Mouse (Mus musculus) MEL (cell line): ENCODE measurements around the gene Aip. TPM values are rescaled to one million over a fixed set of nuclear protein-coding genes. Genes with fewer than 3 reads are reported as not detected.
"Not testable (repeated sequence)": the region's sequence is repeated elsewhere in the genome, so short reads cannot be mapped to it uniquely, and the experiment has no call there.

ENCODE experiments used
- DNase-seq: peaks from one replicate; pipeline ENCODE4 v3.0.0; 2011; ENCODE audit warnings: low read depth, low spot score
- H3K27ac ChIP-seq: 2 replicates; pipeline ENCODE4 v1.5.1; 2012; ENCODE audit warnings: low read depth, mild to moderate bottlenecking, control low read depth, low read length, moderate library complexity; ENCODE audit not compliant: control insufficient read depth
- H3K27me3 ChIP-seq, 2 experiments: fragments of 150-350 bp in 1 of 2; sonication (generic) in 1 of 2; 2 replicates each; pipeline ENCODE4 v1.6.1; 2012; ENCODE audit warnings: low read length in 2 of 2, mild to moderate bottlenecking in 2 of 2, improper control_type of control experiment in 1 of 2, moderate library complexity in 1 of 2; ENCODE audit not compliant: insufficient read depth in 2 of 2, control insufficient read depth in 1 of 2
- H3K36me3 ChIP-seq, 2 experiments: 2 replicates each; pipeline ENCODE4 v1.6.1; 2012 to 2014; ENCODE audit warnings: low read length in 2 of 2, improper control_type of control experiment in 1 of 2, inconsistent platforms in 1 of 2, mild to moderate bottlenecking in 1 of 2; ENCODE audit not compliant: insufficient read depth in 2 of 2, control insufficient read depth in 1 of 2
- H3K4me1 ChIP-seq, 2 experiments: fragments of 150-350 bp in 1 of 2; sonication (generic) in 1 of 2; 2 replicates each; pipeline ENCODE4 v1.6.1; 2012; ENCODE audit warnings: low read length in 2 of 2, improper control_type of control experiment in 1 of 2, mild to moderate bottlenecking in 1 of 2; ENCODE audit not compliant: insufficient read depth in 2 of 2, control insufficient read depth in 1 of 2
- H3K4me3 ChIP-seq, 2 experiments: fragments of 150-350 bp in 1 of 2; sonication (generic) in 1 of 2; 2 replicates each; pipeline ENCODE4 v1.5.1; 2012; ENCODE audit warnings: low read depth in 2 of 2, low read length in 2 of 2, mild to moderate bottlenecking in 2 of 2, moderate library complexity in 2 of 2, control low read depth in 1 of 2, improper control_type of control experiment in 1 of 2; ENCODE audit not compliant: control insufficient read depth in 1 of 2, insufficient read depth in 1 of 2
- H3K79me2 ChIP-seq: 2 replicates; pipeline ENCODE4 v1.6.1; 2012; ENCODE audit warnings: mild to moderate bottlenecking, low read length, moderate library complexity; ENCODE audit not compliant: control insufficient read depth, poor library complexity, insufficient read depth
- H3K9ac ChIP-seq: 2 replicates; pipeline ENCODE4 v1.6.1; 2012; ENCODE audit warnings: low read depth, mild to moderate bottlenecking, control low read depth, low read length, moderate library complexity; ENCODE audit not compliant: control insufficient read depth, poor library complexity, severe bottlenecking
- H3K9me3 ChIP-seq: fragments of 150-350 bp; sonication (generic); replicated peaks from 2 replicates; pipeline ENCODE4 v1.6.1; 2012; ENCODE audit warnings: mild to moderate bottlenecking, low read length, improper control_type of control experiment, moderate library complexity; ENCODE audit not compliant: insufficient read depth
- BHLHE40 ChIP-seq: IDR thresholded peaks from 2 replicates; pipeline ENCODE4 v1.6.1; 2012; ENCODE audit warnings: low read depth, mild to moderate bottlenecking, inconsistent platforms, low read length, improper control_type of control experiment, borderline replicate concordance
- E2F4 ChIP-seq: IDR thresholded peaks from 2 replicates; pipeline ENCODE4 v1.6.1; 2011; ENCODE audit warnings: low read depth, low read length, improper control_type of control experiment, borderline replicate concordance
- EP300 ChIP-seq, 2 experiments: IDR thresholded peaks; 2 replicates each; pipeline ENCODE4 v1.6.1; 2011; ENCODE audit warnings: improper control_type of control experiment in 2 of 2, low read length in 2 of 2, low read depth in 1 of 2, mild to moderate bottlenecking in 1 of 2
- KAT2A ChIP-seq: conservative IDR thresholded peaks from 2 replicates; pipeline ENCODE4 v1.6.1; 2012; ENCODE audit warnings: low read depth, low read length, improper control_type of control experiment, inconsistent platforms
- MAX ChIP-seq: IDR thresholded peaks from 2 replicates; pipeline ENCODE4 v1.6.1; 2011; ENCODE audit warnings: low read length, improper control_type of control experiment
- MAZ ChIP-seq: IDR thresholded peaks from 2 replicates; pipeline ENCODE4 v1.6.1; 2012; ENCODE audit warnings: low read depth, mild to moderate bottlenecking, inconsistent platforms, low read length, improper control_type of control experiment
- MXI1 ChIP-seq: IDR thresholded peaks from 2 replicates; pipeline ENCODE4 v1.6.1; 2011; ENCODE audit warnings: mild to moderate bottlenecking, low read depth, low read length, improper control_type of control experiment
- MYC ChIP-seq: IDR thresholded peaks from 2 replicates; pipeline ENCODE4 v1.6.1; 2011; ENCODE audit warnings: low read depth, mild to moderate bottlenecking, low read length, improper control_type of control experiment, moderate library complexity
- POLR2AphosphoS2 ChIP-seq: IDR thresholded peaks from 2 replicates; pipeline ENCODE4 v1.6.1; 2011; ENCODE audit warnings: low read length, improper control_type of control experiment
- RCOR1 ChIP-seq: IDR thresholded peaks from 2 replicates; pipeline ENCODE4 v1.6.1; 2012; ENCODE audit warnings: low read depth, mild to moderate bottlenecking, inconsistent platforms, low read length, improper control_type of control experiment
- TAL1 ChIP-seq: IDR thresholded peaks from 2 replicates; pipeline ENCODE4 v1.6.1; 2012; ENCODE audit warnings: mild to moderate bottlenecking, inconsistent platforms, low read length, moderate library complexity, mixed read lengths
- USF1 ChIP-seq: IDR thresholded peaks from 2 replicates; pipeline ENCODE4 v1.6.1; 2014; ENCODE audit warnings: low read depth, mild to moderate bottlenecking, inconsistent platforms, low read length, improper control_type of control experiment, moderate library complexity
- USF2 ChIP-seq, 2 experiments: IDR thresholded peaks; 2 replicates each; pipeline ENCODE4 v1.6.1; 2011 to 2012; ENCODE audit warnings: improper control_type of control experiment in 2 of 2, low read length in 2 of 2, borderline replicate concordance in 1 of 2, inconsistent platforms in 1 of 2, low read depth in 1 of 2, mild to moderate bottlenecking in 1 of 2; ENCODE audit not compliant: insufficient read depth in 1 of 2
- ZKSCAN1 ChIP-seq: IDR thresholded peaks from 2 replicates; pipeline ENCODE4 v1.6.1; 2012; ENCODE audit warnings: low read depth, mild to moderate bottlenecking, inconsistent platforms, low read length, improper control_type of control experiment, moderate library complexity
- polyA plus RNA-seq, 2 experiments: library from polyadenylated mRNA; stranded (reverse) in 1 of 2; unstranded in 1 of 2; fragments of >175 nt in 1 of 2; fragments of >200 nt in 1 of 2; gene quantifications; 2 replicates each; pipeline versions ENCODE4 v1.2.1 to v1.2.4; 2012; ENCODE audit warnings: low replicate concordance in 2 of 2, low read depth in 1 of 2; ENCODE audit not compliant: insufficient read length in 2 of 2, insufficient read depth in 1 of 2, missing spikeins in 1 of 2
- total RNA-seq: library from RNA; depleted of rRNA; stranded (reverse); fragments of 300-350 nt; gene quantifications from 2 replicates; pipeline ENCODE4 v1.2.3, GENCODE M21; 2012; rRNA removed

Gene Aip
- total and polyA plus RNA-seq, 3 experiments, result 37.8 to 101 TPM; not detected in 1

DNA sequence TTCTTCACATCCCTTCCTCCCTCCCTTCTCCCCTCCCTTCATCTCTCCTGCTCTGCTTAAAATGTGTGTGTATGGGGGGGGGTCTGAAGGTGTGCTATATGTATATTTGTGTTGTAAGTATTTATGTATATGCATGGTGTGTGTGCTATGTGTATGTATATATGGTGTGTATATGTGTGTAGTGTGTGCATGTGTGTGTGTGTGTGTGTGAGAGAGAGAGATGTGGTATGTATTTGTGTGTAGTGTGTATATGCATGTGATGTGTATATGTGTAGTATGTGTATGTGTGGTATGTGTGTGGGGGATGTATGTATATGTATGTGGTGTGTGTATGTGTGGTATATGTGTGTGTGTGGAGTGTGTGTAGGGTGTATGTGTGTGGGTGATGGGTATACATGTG is 58.8 kb downstream of the Aip start:
- Histone ChIP-seq H3K4me1 (peaks cover 0 to 3% of the 10 kb centered on the region in 2 experiments; a peak in 1 of 4 replicates), H3K9me3 (no peaks in the 10 kb centered on the region), H3K9ac (no peak overlapping the region), H3K4me3 (no peak overlapping the region), H3K27ac (no peak overlapping the region), H3K27me3 (peaks cover 2% of the 10 kb centered on the region in 2 experiments; a peak in 3 of 4 replicates), H3K79me2 (no peaks in the 10 kb centered on the region), H3K36me3 (no peaks in the 10 kb centered on the region)
- TF ChIP-seq EP300 (IDR thresholded peaks at IDR 0.05; ENCODE audit: low read depth in 1 of 2, low read length in 2 of 2) (no peak), MYC (no peak), POLR2AphosphoS2 (no peak), E2F4 (no peak), BHLHE40 (no peak), USF2 (IDR thresholded peaks at IDR 0.05; ENCODE audit: borderline replicate concordance in 1 of 2, insufficient read depth in 1 of 2, low read depth in 1 of 2, low read length in 2 of 2) (no peak), TAL1 (no peak), MXI1 (no peak), KAT2A (no peak)
- DNase-seq, result no peak

DNA sequence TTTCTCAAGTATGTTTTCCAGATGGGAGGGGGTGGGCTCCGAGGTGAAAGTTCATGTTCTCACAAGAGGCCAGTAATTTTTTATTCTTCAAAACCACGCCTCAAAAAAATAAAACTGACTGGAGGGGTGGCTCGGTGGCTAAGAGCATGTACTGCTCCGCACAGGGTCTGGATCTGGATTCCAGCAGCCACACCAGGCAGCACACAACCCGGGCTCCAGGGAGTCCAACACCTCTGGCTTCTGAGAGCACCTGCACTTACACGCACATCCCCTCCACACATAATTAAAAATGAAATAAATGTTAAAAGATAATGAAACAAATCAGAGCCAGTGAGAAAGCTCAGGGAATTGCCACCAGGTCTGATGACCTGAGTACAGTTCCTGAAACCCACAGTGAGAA is 59.4 kb downstream of the Aip start:
- H3K79me2 ChIP-seq, result no peaks in the 10 kb centered on the region
- H3K4me1 ChIP-seq, result peaks cover 0 to 3% of the 10 kb centered on the region in 2 experiments; a peak in 1 of 4 replicates
- DNase-seq, result no peak
- H3K9me3 ChIP-seq, result no peaks in the 10 kb centered on the region
- H3K4me3 ChIP-seq, result no peak overlapping the region
- no peak for TF ChIP-seq ZKSCAN1
- no peak for TF ChIP-seq MAX
- TF ChIP-seq USF2 (IDR thresholded peaks at IDR 0.05; ENCODE audit: borderline replicate concordance in 1 of 2, insufficient read depth in 1 of 2, low read depth in 1 of 2, low read length in 2 of 2), result no peak
- no peak for TF ChIP-seq TAL1
- TF ChIP-seq MAZ, result no peak
- TF ChIP-seq USF1, result no peak
- TF ChIP-seq RCOR1, result no peak
- no peak overlapping the region for H3K9ac ChIP-seq
- H3K27me3 ChIP-seq, result peaks cover 0 to 2% of the 10 kb centered on the region in 2 experiments; a peak in 2 of 4 replicates
- H3K36me3 ChIP-seq, result no peaks in the 10 kb centered on the region
- H3K27ac ChIP-seq, result no peak overlapping the region

DNA sequence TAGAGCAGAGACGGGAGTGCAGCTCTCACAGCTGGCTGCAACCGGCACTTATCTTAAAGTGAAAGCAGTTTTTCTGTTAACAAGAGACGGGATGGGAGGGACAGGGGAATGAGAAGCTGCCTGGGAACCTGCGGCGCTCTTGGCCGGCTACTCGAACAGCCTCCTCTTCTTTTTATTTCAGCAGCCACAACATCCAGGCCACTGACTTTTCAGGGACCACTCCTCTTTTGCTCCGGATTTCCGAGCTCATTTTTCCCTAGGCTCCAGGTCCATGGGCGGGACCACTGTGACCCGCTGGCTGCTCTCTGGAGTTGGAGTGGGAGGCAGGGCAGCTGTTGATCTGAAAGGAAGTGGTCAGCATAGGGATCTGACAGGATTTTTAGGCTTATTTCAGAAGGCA is 61.2 kb downstream of the Aip start:
- H3K9me3 ChIP-seq, H3K27ac ChIP-seq, H3K4me1 ChIP-seq, H3K79me2 ChIP-seq, H3K4me3 ChIP-seq, H3K36me3 ChIP-seq, DNase-seq, H3K27me3 ChIP-seq, H3K9ac ChIP-seq: not testable (repeated sequence)

Other genes starting within 250 kb of the Aip start
Only the 30 nearest of the 33 such genes appear.
- gene Unc93b1, start 190.7 kb downstream of the Aip start, total RNA-seq, result 4.3 and 4.7 TPM in 2 replicates
- gene Unc93b1, start 190.7 kb downstream of the Aip start, polyA plus RNA-seq, result 1 to 10 TPM in 1 of 2 experiments, not detected in 1; 8.2 TPM
- gene Aldh3b3, start 167.2 kb downstream of the Aip start, total RNA-seq, result not detected in 2 replicates
- gene Aldh3b3, start 167.2 kb downstream of the Aip start, polyA plus RNA-seq, result not detected
- gene Aldh3b2, start 153.5 kb downstream of the Aip start, total RNA-seq, result not detected in 2 replicates
- not detected for gene Aldh3b2, start 153.5 kb downstream of the Aip start, polyA plus RNA-seq
- 3.3 and 5.9 TPM in 2 replicates for gene Acy3, start 139.3 kb downstream of the Aip start, total RNA-seq
- 10 to 100 TPM in 1 of 2 experiments, not detected in 1; 12.1 TPM for gene Acy3, start 139.3 kb downstream of the Aip start, polyA plus RNA-seq
- not detected in 2 replicates for gene Tbx10, start 133.1 kb downstream of the Aip start, total RNA-seq
- not detected for gene Tbx10, start 133.1 kb downstream of the Aip start, polyA plus RNA-seq
- 64.8 and 71.5 TPM in 2 replicates for gene Nudt8, start 125.3 kb downstream of the Aip start, total RNA-seq
- 10 to 100 TPM in 1 of 2 experiments, not detected in 1; 58.1 TPM for gene Nudt8, start 125.3 kb downstream of the Aip start, polyA plus RNA-seq
- 1.8 and 3.6 TPM in 2 replicates for gene Gm49405, start 125.2 kb downstream of the Aip start, total RNA-seq
- gene Gm49405, start 125.2 kb downstream of the Aip start, polyA plus RNA-seq, result 1 to 10 TPM in 1 of 2 experiments, not detected in 1; 5.7 TPM
- 6.8 and 9.9 TPM in 2 replicates for gene Doc2g, start 122.5 kb downstream of the Aip start, total RNA-seq
- 10 to 100 TPM in 1 of 2 experiments, not detected in 1; 16.0 TPM for gene Doc2g, start 122.5 kb downstream of the Aip start, polyA plus RNA-seq
- gene Ndufv1, start 113.1 kb downstream of the Aip start, total RNA-seq, result 235 and 267 TPM in 2 replicates
- gene Ndufv1, start 113.1 kb downstream of the Aip start, polyA plus RNA-seq, result 100 to 1,000 TPM in 1 of 2 experiments, not detected in 1; 218 TPM
- gene Gstp1, start 87.9 kb downstream of the Aip start, total RNA-seq, result 251 and 270 TPM in 2 replicates
- 100 to 1,000 TPM in 1 of 2 experiments, not detected in 1; 369 TPM for gene Gstp1, start 87.9 kb downstream of the Aip start, polyA plus RNA-seq
- gene Gstp2, start 79.8 kb downstream of the Aip start, total RNA-seq, result 7.4 TPM in 1 of 2 replicates, not detected in the other
- gene Gstp2, start 79.8 kb downstream of the Aip start, polyA plus RNA-seq, result under 1 TPM in 1 of 2 experiments, not detected in 1; 0.65 TPM
- not detected in 2 replicates for gene Gstp3, start 66.3 kb downstream of the Aip start, total RNA-seq
- gene Gstp3, start 66.3 kb downstream of the Aip start, polyA plus RNA-seq, result under 1 TPM in 1 of 2 experiments, not detected in 1; 0.84 TPM
- gene Cabp2, start 44.3 kb downstream of the Aip start, total RNA-seq, result not detected in 2 replicates
- under 1 TPM in 1 of 2 experiments, not detected in 1; 0.14 TPM for gene Cabp2, start 44.3 kb downstream of the Aip start, polyA plus RNA-seq
- 53.4 and 53.5 TPM in 2 replicates for gene Cdk2ap2, start 28.7 kb downstream of the Aip start, total RNA-seq
- 10 to 100 TPM in 1 of 2 experiments, not detected in 1; 97.6 TPM for gene Cdk2ap2, start 28.7 kb downstream of the Aip start, polyA plus RNA-seq
- 18.4 and 25.3 TPM in 2 replicates for gene Pitpnm1, start 25.9 kb downstream of the Aip start, total RNA-seq
- 10 to 100 TPM in 1 of 2 experiments, not detected in 1; 51.2 TPM for gene Pitpnm1, start 25.9 kb downstream of the Aip start, polyA plus RNA-seq
- gene Gpr152, start 13.9 kb upstream of the Aip start, total RNA-seq, result not detected in 2 replicates
- gene Gpr152, start 13.9 kb upstream of the Aip start, polyA plus RNA-seq, result under 1 TPM in 1 of 2 experiments, not detected in 1; 0.03 TPM
- 0.08 and 0.13 TPM in 2 replicates for gene Cabp4, start 18.2 kb upstream of the Aip start, total RNA-seq
- under 1 TPM in 1 of 2 experiments, not detected in 1; 0.24 TPM for gene Cabp4, start 18.2 kb upstream of the Aip start, polyA plus RNA-seq
- gene Coro1b, start 22.8 kb upstream of the Aip start, total RNA-seq, result 54.1 and 55.5 TPM in 2 replicates
- gene Coro1b, start 22.8 kb upstream of the Aip start, polyA plus RNA-seq, result 100 to 1,000 TPM in 1 of 2 experiments, not detected in 1; 111 TPM
- gene Ptprcap, start 27.7 kb upstream of the Aip start, total RNA-seq, result 75.7 and 80.3 TPM in 2 replicates
- gene Ptprcap, start 27.7 kb upstream of the Aip start, polyA plus RNA-seq, result 10 to 100 TPM in 1 of 2 experiments, not detected in 1; 67.9 TPM
- gene Rps6kb2, start 37.5 kb upstream of the Aip start, total RNA-seq, result 7.4 and 8.7 TPM in 2 replicates
- gene Rps6kb2, start 37.5 kb upstream of the Aip start, polyA plus RNA-seq, result 10 to 100 TPM in 1 of 2 experiments, not detected in 1; 19.8 TPM
- 0.39 and 0.81 TPM in 2 replicates for gene Carns1, start 49.6 kb upstream of the Aip start, total RNA-seq
- under 1 TPM in 1 of 2 experiments, not detected in 1; 0.63 TPM for gene Carns1, start 49.6 kb upstream of the Aip start, polyA plus RNA-seq
- gene Tbc1d10c, start 65.4 kb upstream of the Aip start, total RNA-seq, result 14.0 and 15.2 TPM in 2 replicates
- 10 to 100 TPM in 1 of 2 experiments, not detected in 1; 15.5 TPM for gene Tbc1d10c, start 65.4 kb upstream of the Aip start, polyA plus RNA-seq
- gene Ppp1ca, start 66.2 kb upstream of the Aip start, total RNA-seq, result 437 and 453 TPM in 2 replicates
- gene Ppp1ca, start 66.2 kb upstream of the Aip start, polyA plus RNA-seq, result 100 to 1,000 TPM; 455 to 505 TPM
- gene Rad9a, start 75.8 kb upstream of the Aip start, total RNA-seq, result 20.5 and 21.3 TPM in 2 replicates
- 10 to 100 TPM in 1 of 2 experiments, not detected in 1; 37.9 TPM for gene Rad9a, start 75.8 kb upstream of the Aip start, polyA plus RNA-seq
- 0.13 and 0.42 TPM in 2 replicates for gene Clcf1, start 88.4 kb upstream of the Aip start, total RNA-seq
- gene Clcf1, start 88.4 kb upstream of the Aip start, polyA plus RNA-seq, result 1 to 10 TPM in 1 of 2 experiments, not detected in 1; 2.3 TPM
- not detected in 2 replicates for gene AC109138.7, start 88.5 kb upstream of the Aip start, total RNA-seq
- gene AC109138.7, start 88.5 kb upstream of the Aip start, polyA plus RNA-seq, result not detected
- gene Pold4, start 106.0 kb upstream of the Aip start, total RNA-seq, result 18.5 and 21.1 TPM in 2 replicates
- gene Pold4, start 106.0 kb upstream of the Aip start, polyA plus RNA-seq, result 10 to 100 TPM in 1 of 2 experiments, not detected in 1; 40.4 TPM
- gene Ssh3, start 143.3 kb upstream of the Aip start, total RNA-seq, result 7.4 and 9.2 TPM in 2 replicates
- 10 to 100 TPM in 1 of 2 experiments, not detected in 1; 14.1 TPM for gene Ssh3, start 143.3 kb upstream of the Aip start, polyA plus RNA-seq
- gene Ankrd13d, start 157.3 kb upstream of the Aip start, total RNA-seq, result 0.96 and 1.4 TPM in 2 replicates
- 1 to 10 TPM in 1 of 2 experiments, not detected in 1; 2.6 TPM for gene Ankrd13d, start 157.3 kb upstream of the Aip start, polyA plus RNA-seq
- 65.1 and 75.2 TPM in 2 replicates for gene Grk2, start 180.4 kb upstream of the Aip start, total RNA-seq
- 100 to 1,000 TPM in 1 of 2 experiments, not detected in 1; 105 TPM for gene Grk2, start 180.4 kb upstream of the Aip start, polyA plus RNA-seq